Mouse (Mus musculus) midbrain, embryonic 15.5 days (tissue): ENCODE data around the gene Hils1. TPM values are rescaled to one million over a fixed set of nuclear protein-coding genes. Genes with fewer than 3 reads are reported as not detected.

Experiments
- ATAC-seq: fragments of 200-750 bp; cut with Nextera tagmentation; replicated peaks from 2 replicates; pipeline ENCODE4 v1.8.0; 2017; ENCODE audit warnings: moderate TSS enrichment
- H3K27ac ChIP-seq: fragments of 300-500 bp; sonication (generic); 2 replicates; pipeline ENCODE4 v1.5.1; 2015; ENCODE audit warnings: mild to moderate bottlenecking, inconsistent platforms
- H3K27me3 ChIP-seq: fragments of 300-500 bp; sonication (generic); replicated peaks from 2 replicates; pipeline ENCODE4 v1.6.1; 2015; ENCODE audit warnings: inconsistent platforms
- H3K36me3 ChIP-seq: fragments of 300-500 bp; sonication (generic); replicated peaks from 2 replicates; pipeline ENCODE4 v1.6.1; 2015; ENCODE audit warnings: inconsistent platforms
- H3K4me1 ChIP-seq: fragments of 300-500 bp; sonication (generic); 2 replicates; pipeline ENCODE4 v1.6.1; 2015; ENCODE audit warnings: inconsistent platforms
- H3K4me2 ChIP-seq: fragments of 300-500 bp; sonication (generic); 2 replicates; pipeline ENCODE4 v1.6.1; 2015; ENCODE audit warnings: inconsistent platforms, mild to moderate bottlenecking, moderate library complexity
- H3K4me3 ChIP-seq: fragments of 300-500 bp; sonication (generic); 2 replicates; pipeline ENCODE4 v1.5.1; 2015; ENCODE audit warnings: mild to moderate bottlenecking, inconsistent platforms
- H3K9ac ChIP-seq: fragments of 300-500 bp; sonication (generic); 2 replicates; pipeline ENCODE4 v1.6.1; 2015; ENCODE audit warnings: mild to moderate bottlenecking, inconsistent platforms
- H3K9me3 ChIP-seq: fragments of 300-500 bp; sonication (generic); 2 replicates; pipeline ENCODE4 v1.6.1; 2016; ENCODE audit warnings: inconsistent platforms
- WGBS: fragments of 180-500 bp; shearing (Covaris S2); methylation state at CpG from one replicate; pipeline ENCODE4 v1.1.7; 2015; ENCODE audit warnings: mixed read lengths; 5-methylcytosine and 5-hydroxymethylcytosine counted together
- polyA plus RNA-seq: library from polyadenylated mRNA; unstranded; fragments of >200 nt; fragmentation: Nextera tagmentation; extraction: Ambion mirVana; gene quantifications from 2 replicates; pipeline ENCODE4 v1.2.1, GENCODE M21; 2015

Hils1 gene
- polyA plus RNA-seq, 1 experiment from 2014 or later = not detected

DNA sequence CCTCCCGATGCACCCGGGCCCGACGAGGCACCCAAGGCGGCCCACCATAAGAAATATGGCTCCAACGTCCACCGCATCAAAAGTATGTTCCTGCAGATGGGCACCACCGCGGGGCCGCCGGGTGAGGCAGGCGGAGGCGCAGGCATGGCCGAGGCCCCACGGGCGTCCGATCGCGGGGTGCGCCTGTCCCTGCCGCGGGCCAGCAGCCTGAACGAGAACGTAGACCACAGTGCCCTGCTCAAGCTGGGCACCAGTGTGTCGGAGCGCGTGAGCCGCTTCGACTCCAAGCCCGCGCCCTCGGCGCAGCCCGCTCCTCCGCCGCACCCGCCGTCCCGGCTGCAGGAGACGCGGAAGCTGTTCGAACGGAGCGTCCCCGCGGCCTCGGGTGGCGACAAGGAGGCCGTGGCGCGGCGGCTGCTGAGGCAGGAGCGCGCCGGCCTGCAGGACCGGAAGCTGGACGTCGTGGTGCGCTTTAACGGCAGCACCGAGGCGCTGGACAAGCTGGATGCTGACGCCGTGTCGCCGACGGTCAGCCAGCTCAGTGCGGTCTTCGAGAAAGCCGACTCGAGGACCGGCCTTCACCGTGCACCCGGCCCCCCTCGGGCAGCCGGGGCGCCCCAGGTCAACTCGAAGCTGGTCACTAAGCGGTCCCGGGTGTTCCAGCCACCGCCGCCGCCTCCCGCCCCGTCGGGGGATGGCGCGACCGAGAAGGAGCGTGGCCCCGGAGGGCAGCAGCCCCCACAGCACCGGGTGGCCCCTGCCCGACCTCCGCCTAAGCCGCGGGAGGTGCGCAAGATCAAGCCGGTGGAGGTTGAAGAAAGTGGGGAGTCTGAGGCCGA, 24.5 kb downstream of the Hils1 start:
- Histone ChIP-seq H3K4me3 (peak overlapping the region; percentile 97), H3K9ac (peak overlapping the region; percentile 98), H3K27me3 (no peaks in the 10 kb centered on the region), H3K9me3 (no peaks in the 10 kb centered on the region), H3K36me3 (peaks cover 5% of the 10 kb centered on the region), H3K27ac (peak overlapping the region; percentile 96), H3K4me1 (peaks cover 67% of the 10 kb centered on the region), H3K4me2 (peak overlapping the region; percentile 98)
- WGBS = under 1% methylated on average over 98 of the region's 99 CpGs
- no peak; the same call in 1 of the 2 replicates for ATAC-seq

- H3K4me1 ChIP-seq = peaks cover 67% of the 10 kb centered on the region
- H3K9me3 ChIP-seq = no peaks in the 10 kb centered on the region
- no peak for ATAC-seq
- H3K9ac ChIP-seq = peak overlapping the region; percentile 98
- H3K36me3 ChIP-seq = peaks cover 6% of the 10 kb centered on the region
- peak overlapping the region; percentile 97 for H3K4me3 ChIP-seq
- H3K27ac ChIP-seq = peak overlapping the region; percentile 96; the same call in 1 of the 2 replicates
- H3K4me2 ChIP-seq = peak overlapping the region; percentile 98
- WGBS = under 1% methylated on average over 20 of the region's 20 CpGs
- no peaks in the 10 kb centered on the region for H3K27me3 ChIP-seq
Observed at GRCm38 (mm10) chr11:94992480-94992753, 25.0 kb downstream of the Hils1 start.

DNA sequence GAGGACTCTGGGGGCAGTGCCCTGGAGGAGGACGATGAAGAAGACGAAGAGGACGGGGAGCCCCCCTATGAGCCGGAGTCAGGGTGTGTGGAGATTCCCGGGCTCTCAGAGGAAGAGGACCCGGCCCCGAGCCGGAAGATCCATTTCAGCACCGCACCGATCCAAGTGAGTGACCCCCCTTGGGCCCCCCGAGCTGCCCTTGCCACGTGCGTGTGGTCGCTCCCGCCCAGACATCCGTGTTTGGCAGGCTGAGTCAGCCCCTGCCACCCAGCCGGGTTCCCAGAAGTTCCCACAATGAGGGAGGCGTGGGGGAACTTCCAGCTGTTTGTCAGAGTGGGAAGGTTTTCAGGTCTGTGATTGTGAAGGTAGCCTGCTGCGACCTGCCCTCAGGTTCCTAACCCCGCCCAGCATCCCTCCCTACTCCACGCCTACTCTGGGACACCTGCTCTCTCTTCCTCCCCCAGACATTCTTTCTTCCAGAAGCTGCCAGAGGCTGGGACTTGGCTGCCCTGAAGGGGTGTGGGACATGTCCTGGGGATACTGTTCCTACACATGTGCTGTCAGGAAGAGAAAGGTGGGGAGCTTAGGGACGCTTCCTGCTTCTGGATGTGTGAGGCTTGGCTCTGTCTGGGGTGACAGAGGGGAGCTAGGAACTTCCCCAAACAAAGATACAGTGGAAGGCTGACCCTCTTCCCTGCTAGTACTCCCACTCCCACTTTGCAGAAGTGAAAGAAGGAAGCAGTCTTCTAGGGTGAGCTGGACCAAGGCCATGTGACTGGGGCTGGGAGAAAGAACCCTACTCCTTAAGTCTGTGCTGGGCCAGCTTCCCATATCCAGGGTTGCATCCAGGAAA, 25.6 kb downstream of the Hils1 start:
- Histone ChIP-seq H3K9me3 (no peaks in the 10 kb centered on the region), H3K27me3 (no peaks in the 10 kb centered on the region), H3K36me3 (peaks cover 10% of the 10 kb centered on the region), H3K4me1 (peaks cover 69% of the 10 kb centered on the region), H3K27ac (0 out of 2 replicates have a peak overlapping the region, but pooled peaks have one; percentile 96), H3K4me3 (peak overlapping the region; percentile 97), H3K9ac (peak overlapping the region; percentile 98), H3K4me2 (peak overlapping the region; percentile 98)
- whole genome bisulfite sequencing = 3% methylated on average over 22 of the region's 22 CpGs
- no peak for ATAC-seq

GRCm38 (mm10) chr11:94994208-94994814, 26.9 kb downstream of the Hils1 start:
- peak overlapping the region; percentile 97 for H3K4me3 ChIP-seq
- H3K9ac ChIP-seq = peak overlapping the region; percentile 98
- H3K27ac ChIP-seq = no peak overlapping the region
- no peaks in the 10 kb centered on the region for H3K27me3 ChIP-seq
- H3K9me3 ChIP-seq = no peaks in the 10 kb centered on the region
- peak overlapping the region; percentile 98 for H3K4me2 ChIP-seq
- peaks cover 15% of the 10 kb centered on the region for H3K36me3 ChIP-seq
- 43% methylated on average over 10 of the region's 10 CpGs for WGBS
- H3K4me1 ChIP-seq = peaks cover 61% of the 10 kb centered on the region
- ATAC-seq = no peak

GRCm38 (mm10) chr11:94994947-94995772, 27.8 kb downstream of the Hils1 start:
- Histone ChIP-seq H3K36me3 (peaks cover 15% of the 10 kb centered on the region), H3K9ac (peak overlapping the region; percentile 98), H3K4me2 (peak overlapping the region; percentile 98), H3K27ac (no peak overlapping the region), H3K4me1 (peaks cover 57% of the 10 kb centered on the region), H3K9me3 (no peaks in the 10 kb centered on the region), H3K4me3 (peak overlapping the region; percentile 97), H3K27me3 (no peaks in the 10 kb centered on the region)
- no peak for ATAC-seq
- 79% methylated on average over 11 of the region's 11 CpGs for WGBS

DNA sequence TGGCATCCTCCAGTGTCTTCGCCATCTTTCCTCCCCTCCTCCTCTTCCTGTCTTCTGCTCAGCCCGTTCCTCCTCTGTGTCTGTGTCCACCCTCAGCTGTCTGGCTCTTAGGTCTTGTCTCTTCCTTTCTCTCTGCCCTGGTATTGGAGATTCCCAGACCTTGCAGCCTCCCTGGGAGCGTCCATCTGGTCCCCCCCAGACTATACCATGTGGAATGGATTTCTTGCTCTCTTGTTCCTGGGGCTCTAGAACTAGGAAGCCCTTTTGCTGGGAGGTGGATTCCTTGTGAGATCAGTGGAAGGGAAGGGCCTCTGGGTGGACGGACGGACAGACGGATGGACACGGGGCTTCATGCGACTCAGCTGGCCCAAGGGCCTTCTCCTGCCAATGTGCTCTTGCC, 28.7 kb downstream of the Hils1 start:
- Histone ChIP-seq H3K27ac (no peak overlapping the region), H3K4me2 (peak overlapping the region; percentile 98), H3K9ac (peak overlapping the region; percentile 23; the same call in 1 of the 2 replicates), H3K4me1 (peaks cover 61% of the 10 kb centered on the region), H3K36me3 (peaks cover 15% of the 10 kb centered on the region), H3K9me3 (no peaks in the 10 kb centered on the region), H3K27me3 (no peaks in the 10 kb centered on the region), H3K4me3 (0 out of 2 replicates have a peak overlapping the region, but pooled peaks have one; percentile 97)
- ATAC-seq = no peak
- WGBS = 84% methylated on average over 8 of the region's 8 CpGs

GRCm38 (mm10) chr11:94996984-94997383, 29.6 kb downstream of the Hils1 start:
- WGBS = 93% methylated on average over 6 of the region's 6 CpGs
- H3K9me3 ChIP-seq = no peaks in the 10 kb centered on the region
- no peak overlapping the region for H3K27ac ChIP-seq
- no peak overlapping the region for H3K4me3 ChIP-seq
- no peak overlapping the region for H3K4me2 ChIP-seq
- H3K36me3 ChIP-seq = peaks cover 17% of the 10 kb centered on the region
- peaks cover 62% of the 10 kb centered on the region for H3K4me1 ChIP-seq
- no peaks in the 10 kb centered on the region for H3K27me3 ChIP-seq
- H3K9ac ChIP-seq = no peak overlapping the region
- no peak for ATAC-seq

DNA sequence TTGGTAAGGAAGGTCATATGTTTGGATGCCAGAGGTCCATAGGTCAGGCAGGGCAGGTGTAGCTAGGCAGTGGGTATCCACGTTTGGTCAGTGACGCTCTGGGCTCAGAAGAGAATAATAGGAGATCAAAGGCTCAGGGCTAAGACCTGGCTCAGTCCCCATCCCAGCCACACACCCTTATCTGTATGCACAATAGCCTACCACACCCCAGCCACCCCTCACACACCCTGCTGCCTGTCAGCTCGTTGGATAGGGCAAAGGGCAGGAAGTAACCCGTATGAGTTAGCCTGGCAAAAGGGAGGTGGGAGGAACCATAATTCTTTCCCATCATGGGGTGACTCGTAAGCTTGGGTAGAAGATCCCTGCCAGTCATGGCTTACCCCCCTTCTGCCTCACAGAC, 30.2 kb downstream of the Hils1 start:
- Histone ChIP-seq H3K36me3 (peaks cover 24% of the 10 kb centered on the region), H3K27me3 (no peaks in the 10 kb centered on the region), H3K4me3 (no peak overlapping the region), H3K4me1 (peaks cover 61% of the 10 kb centered on the region), H3K4me2 (no peak overlapping the region), H3K27ac (no peak overlapping the region), H3K9me3 (no peaks in the 10 kb centered on the region), H3K9ac (no peak overlapping the region)
- WGBS = 57% methylated on average over 5 of the region's 5 CpGs
- no peak for ATAC-seq

GRCm38 (mm10) chr11:94998041-94998531, 30.7 kb downstream of the Hils1 start:
- Histone ChIP-seq H3K4me1 (peaks cover 56% of the 10 kb centered on the region), H3K27me3 (no peaks in the 10 kb centered on the region), H3K27ac (no peak overlapping the region), H3K4me2 (no peak overlapping the region), H3K36me3 (peaks cover 28% of the 10 kb centered on the region), H3K4me3 (no peak overlapping the region), H3K9me3 (no peaks in the 10 kb centered on the region), H3K9ac (no peak overlapping the region)
- WGBS = 76% methylated on average over 16 of the region's 16 CpGs
- ATAC-seq = 0 out of 2 replicates have a peak, but pooled peaks have one; percentile 22

DNA sequence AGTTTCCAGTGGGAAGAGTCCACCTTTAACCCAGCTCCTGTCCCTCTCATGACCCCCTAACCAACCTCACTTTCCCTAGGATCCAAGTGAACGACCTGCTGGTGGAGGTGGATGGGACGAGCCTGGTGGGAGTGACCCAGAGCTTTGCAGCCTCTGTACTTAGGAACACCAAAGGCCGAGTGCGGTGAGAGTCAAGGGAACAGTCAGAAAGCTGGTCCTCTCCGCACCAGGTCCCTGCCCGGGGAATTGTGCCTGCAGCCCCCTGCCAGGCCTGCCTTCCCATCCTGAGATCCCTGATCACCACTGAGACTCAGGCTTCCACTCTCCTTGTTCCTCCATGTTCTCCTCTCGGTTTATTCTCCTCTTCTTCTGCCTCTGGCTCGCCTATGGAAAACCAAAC, 32.7 kb downstream of the Hils1 start:
- Histone ChIP-seq H3K4me1 (peaks cover 36% of the 10 kb centered on the region), H3K4me2 (no peak overlapping the region), H3K9ac (no peak overlapping the region), H3K4me3 (no peak overlapping the region), H3K27ac (peak overlapping the region; percentile 38; the same call in 1 of the 2 replicates), H3K27me3 (no peaks in the 10 kb centered on the region), H3K9me3 (no peaks in the 10 kb centered on the region), H3K36me3 (peaks cover 30% of the 10 kb centered on the region)
- 83% methylated on average over 8 of the region's 8 CpGs for WGBS
- ATAC-seq = no peak

DNA sequence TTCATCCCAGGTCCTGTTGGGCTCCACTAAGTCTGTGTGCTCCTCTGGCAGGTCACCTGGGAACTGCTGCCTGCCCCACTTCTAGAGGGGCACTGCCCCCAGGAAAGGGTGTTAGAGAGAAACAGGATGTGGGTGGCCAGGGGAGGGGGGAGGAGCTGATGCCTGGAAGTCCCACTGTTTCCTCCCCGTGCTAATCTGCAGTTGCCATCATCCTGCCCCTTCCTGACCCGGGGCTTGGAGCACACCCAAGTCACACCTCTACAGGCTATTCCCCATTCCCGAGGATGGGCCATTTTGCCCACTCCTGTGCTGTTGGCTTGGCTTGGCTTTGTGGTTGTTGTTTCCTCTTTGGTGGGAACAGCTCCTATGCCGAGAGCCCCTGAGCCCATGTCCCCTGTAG, 33.2 kb downstream of the Hils1 start:
- H3K27me3 ChIP-seq = no peaks in the 10 kb centered on the region
- H3K9me3 ChIP-seq = no peaks in the 10 kb centered on the region
- H3K4me1 ChIP-seq = peaks cover 31% of the 10 kb centered on the region
- ATAC-seq = no peak
- no peak overlapping the region for H3K4me2 ChIP-seq
- 47% methylated on average over 4 of the region's 4 CpGs for WGBS
- no peak overlapping the region for H3K4me3 ChIP-seq
- peak overlapping the region; percentile 38 for H3K27ac ChIP-seq
- peaks cover 33% of the 10 kb centered on the region for H3K36me3 ChIP-seq
- no peak overlapping the region; the same call in 1 of the 2 replicates for H3K9ac ChIP-seq
